Mouse (Mus musculus): Measurements from ENCODE around the gene Zhx3. TPM values are rescaled to one million over a fixed set of nuclear protein-coding genes. Genes with fewer than 3 reads are reported as not detected.

The Zhx3 gene
- polyA plus RNA-seq, 1 experiment from 2014 or later, result 6.0 TPM

GRCm38 (mm10) chr2:160771325-160772276, 101.2 kb downstream of the Zhx3 start:
- H3K27ac ChIP-seq (ENCODE audit: low read depth), result no peak overlapping the region
- no peaks in the 10 kb centered on the region for H3K9me3 ChIP-seq (ENCODE audit: low read length)
- no peaks in the 10 kb centered on the region for H3K4me1 ChIP-seq (ENCODE audit: insufficient read depth)
- TF ChIP-seq EP300 (IDR thresholded peaks at IDR 0.05; ENCODE audit: low read depth), result no peak
- TF ChIP-seq CTCF (IDR thresholded peaks at IDR 0.05; ENCODE audit: low read depth), result no peak
- H3K9ac ChIP-seq (replicated peaks), result no peak overlapping the region
- no peak for ATAC-seq
- WGBS (ENCODE audit: insufficient replicate concordance), result 77% methylated on average over 8 of the region's 8 CpGs
- no peak overlapping the region for H3K4me3 ChIP-seq (ENCODE audit: low read depth, low read length)
- no peak for DNase-seq
- H3K36me3 ChIP-seq (replicated peaks; ENCODE audit: insufficient read depth, low read length), result 0 out of 2 replicates have a peak, but pooled peaks cover 7% of the 10 kb centered on the region
- H3K27me3 ChIP-seq (ENCODE audit: insufficient read depth, low read length), result no peaks in the 10 kb centered on the region
- H3K4me2 ChIP-seq (ENCODE audit: low read depth, low read length), result no peak overlapping the region

GRCm38 (mm10) chr2:160770871-160771270, 101.9 kb downstream of the Zhx3 start:
- 89% methylated on average over 1 of the region's 1 CpGs for WGBS (ENCODE audit: insufficient replicate concordance)
- 0 out of 2 replicates have a peak, but pooled peaks cover 7% of the 10 kb centered on the region for H3K36me3 ChIP-seq (replicated peaks; ENCODE audit: insufficient read depth, low read length)
- no peaks in the 10 kb centered on the region for H3K9me3 ChIP-seq (ENCODE audit: low read length)
- no peak overlapping the region for H3K27ac ChIP-seq (ENCODE audit: low read depth)
- no peak overlapping the region for H3K4me3 ChIP-seq (ENCODE audit: low read depth, low read length)
- DNase-seq (no peak), ATAC-seq (no peak)
- H3K4me1 ChIP-seq (ENCODE audit: insufficient read depth), result no peaks in the 10 kb centered on the region
- no peak overlapping the region for H3K9ac ChIP-seq (replicated peaks)
- TF ChIP-seq EP300 (IDR thresholded peaks at IDR 0.05; ENCODE audit: low read depth) (no peak), CTCF (IDR thresholded peaks at IDR 0.05; ENCODE audit: low read depth) (no peak)
- H3K4me2 ChIP-seq (ENCODE audit: low read depth, low read length), result no peak overlapping the region
- no peaks in the 10 kb centered on the region for H3K27me3 ChIP-seq (ENCODE audit: insufficient read depth, low read length)

- TF ChIP-seq CTCF (IDR thresholded peaks at IDR 0.05; ENCODE audit: low read depth), result no peak
- TF ChIP-seq EP300 (IDR thresholded peaks at IDR 0.05; ENCODE audit: low read depth), result no peak
- DNase-seq, result no peak
- no peak overlapping the region for H3K27ac ChIP-seq (ENCODE audit: low read depth)
- H3K4me1 ChIP-seq (ENCODE audit: insufficient read depth), result no peaks in the 10 kb centered on the region
- ATAC-seq, result no peak
- 0 out of 2 replicates have a peak, but pooled peaks cover 7% of the 10 kb centered on the region for H3K36me3 ChIP-seq (replicated peaks; ENCODE audit: insufficient read depth, low read length)
- no peaks in the 10 kb centered on the region for H3K9me3 ChIP-seq (ENCODE audit: low read length)
- H3K4me3 ChIP-seq (ENCODE audit: low read depth, low read length), result no peak overlapping the region
- no peak overlapping the region for H3K9ac ChIP-seq (replicated peaks)
- H3K27me3 ChIP-seq (ENCODE audit: insufficient read depth, low read length), result no peaks in the 10 kb centered on the region
- H3K4me2 ChIP-seq (ENCODE audit: low read depth, low read length), result no peak overlapping the region
Measured at GRCm38 (mm10) chr2:160770409-160770808, 102.4 kb downstream of the Zhx3 start.

- Histone ChIP-seq H3K9ac (replicated peaks) (no peak overlapping the region), H3K36me3 (replicated peaks; ENCODE audit: insufficient read depth, low read length) (0 out of 2 replicates have a peak, but pooled peaks cover 7% of the 10 kb centered on the region), H3K4me3 (ENCODE audit: low read depth, low read length) (no peak overlapping the region), H3K4me2 (ENCODE audit: low read depth, low read length) (no peak overlapping the region), H3K27ac (ENCODE audit: low read depth) (no peak overlapping the region), H3K9me3 (ENCODE audit: low read length) (no peaks in the 10 kb centered on the region), H3K27me3 (ENCODE audit: insufficient read depth, low read length) (no peaks in the 10 kb centered on the region), H3K4me1 (ENCODE audit: insufficient read depth) (no peaks in the 10 kb centered on the region)
- TF ChIP-seq EP300 (IDR thresholded peaks at IDR 0.05; ENCODE audit: low read depth) (no peak), CTCF (IDR thresholded peaks at IDR 0.05; ENCODE audit: low read depth) (no peak)
- DNase-seq (no peak), ATAC-seq (no peak)
- 76% methylated on average over 2 of the region's 2 CpGs for WGBS (ENCODE audit: insufficient replicate concordance)
Measured at GRCm38 (mm10) chr2:160768997-160769396, 103.8 kb downstream of the Zhx3 start.

- H3K9ac ChIP-seq (replicated peaks), result no peak overlapping the region
- ATAC-seq, result no peak
- TF ChIP-seq CTCF (IDR thresholded peaks at IDR 0.05; ENCODE audit: low read depth), result no peak
- TF ChIP-seq EP300 (IDR thresholded peaks at IDR 0.05; ENCODE audit: low read depth), result no peak
Measured at GRCm38 (mm10) chr2:160768097-160768695, 104.6 kb downstream of the Zhx3 start.

GRCm38 (mm10) chr2:160767201-160767600, 105.6 kb downstream of the Zhx3 start:
- H3K9ac ChIP-seq (replicated peaks), result no peak overlapping the region
- no peaks in the 10 kb centered on the region for H3K4me1 ChIP-seq (ENCODE audit: insufficient read depth)
- ATAC-seq (no peak), DNase-seq (no peak)
- no peak overlapping the region for H3K4me3 ChIP-seq (ENCODE audit: low read depth, low read length)
- TF ChIP-seq EP300 (IDR thresholded peaks at IDR 0.05; ENCODE audit: low read depth), result no peak
- no peak for TF ChIP-seq CTCF (IDR thresholded peaks at IDR 0.05; ENCODE audit: low read depth)
- 0 out of 2 replicates have a peak, but pooled peaks cover 7% of the 10 kb centered on the region for H3K36me3 ChIP-seq (replicated peaks; ENCODE audit: insufficient read depth, low read length)
- WGBS (ENCODE audit: insufficient replicate concordance), result 76% methylated on average over 2 of the region's 2 CpGs
- no peak overlapping the region for H3K4me2 ChIP-seq (ENCODE audit: low read depth, low read length)
- no peaks in the 10 kb centered on the region for H3K9me3 ChIP-seq (ENCODE audit: low read length)
- no peak overlapping the region for H3K27ac ChIP-seq (ENCODE audit: low read depth)
- no peaks in the 10 kb centered on the region for H3K27me3 ChIP-seq (ENCODE audit: insufficient read depth, low read length)

More at GRCm38 (mm10) chr2:160768097-160768695, 104.6 kb downstream of the Zhx3 start:
- no peaks in the 10 kb centered on the region for H3K9me3 ChIP-seq (ENCODE audit: low read length)
- H3K36me3 ChIP-seq (replicated peaks; ENCODE audit: insufficient read depth, low read length), result 0 out of 2 replicates have a peak, but pooled peaks cover 7% of the 10 kb centered on the region
- H3K4me3 ChIP-seq (ENCODE audit: low read depth, low read length), result no peak overlapping the region
- WGBS (ENCODE audit: insufficient replicate concordance), result 66% methylated on average over 4 of the region's 4 CpGs
- no peaks in the 10 kb centered on the region for H3K27me3 ChIP-seq (ENCODE audit: insufficient read depth, low read length)
- no peak overlapping the region for H3K27ac ChIP-seq (ENCODE audit: low read depth)
- no peak overlapping the region for H3K4me2 ChIP-seq (ENCODE audit: low read depth, low read length)
- H3K4me1 ChIP-seq (ENCODE audit: insufficient read depth), result no peaks in the 10 kb centered on the region
- DNase-seq, result no peak
